Mouse (Mus musculus): Measurements from ENCODE around the gene Cmtm8.

The Cmtm8 gene

GRCm38 (mm10) chr9:114821548-114822289 is 22.2 kb downstream of the Cmtm8 start:
- DNase-seq: no peak

DNA sequence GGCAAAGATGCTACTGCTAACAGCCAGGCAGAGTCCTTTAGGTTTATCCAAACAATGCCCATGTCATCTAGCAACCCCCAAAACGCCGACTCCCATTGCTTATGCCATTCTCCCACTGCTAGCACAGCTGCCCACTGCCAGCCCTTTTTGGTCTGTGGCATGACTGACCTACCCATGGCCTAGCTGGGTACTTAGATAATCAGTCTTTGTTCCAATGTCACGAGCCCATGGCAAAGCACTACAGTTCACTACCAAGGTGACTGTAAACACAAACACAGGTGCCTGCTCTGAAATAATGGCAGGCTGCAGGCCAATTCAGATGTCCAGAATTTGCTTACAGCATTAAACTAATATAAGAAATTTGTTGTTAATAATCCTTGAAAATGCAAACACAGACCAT is 25.0 kb downstream of the Cmtm8 start:
- no peak for DNase-seq

GRCm38 (mm10) chr9:114817012-114817411 is 26.9 kb downstream of the Cmtm8 start:
- DNase-seq: no peak

DNA sequence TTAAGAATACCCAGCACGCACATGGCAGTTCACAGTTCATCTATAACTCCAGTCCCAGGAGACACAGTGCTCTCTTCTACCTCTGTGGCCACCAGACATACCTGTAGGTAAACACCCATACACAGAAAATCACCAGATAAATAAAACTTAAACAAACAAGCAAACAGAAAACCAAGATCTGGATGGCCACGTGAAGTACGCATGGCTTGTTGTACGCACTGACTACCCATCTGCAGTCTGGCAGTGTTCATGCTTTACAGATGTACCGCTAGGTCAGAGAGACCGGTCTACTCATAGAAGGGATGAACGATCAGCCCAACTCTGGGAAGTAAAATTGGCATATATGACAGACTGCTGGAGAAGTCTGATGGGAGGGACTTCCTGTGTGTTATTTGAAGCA is 27.8 kb downstream of the Cmtm8 start:
- no peak for DNase-seq

- DNase-seq: no peak
These were observed 28.6 kb downstream of the Cmtm8 start for GRCm38 (mm10) chr9:114815315-114815714.

DNA sequence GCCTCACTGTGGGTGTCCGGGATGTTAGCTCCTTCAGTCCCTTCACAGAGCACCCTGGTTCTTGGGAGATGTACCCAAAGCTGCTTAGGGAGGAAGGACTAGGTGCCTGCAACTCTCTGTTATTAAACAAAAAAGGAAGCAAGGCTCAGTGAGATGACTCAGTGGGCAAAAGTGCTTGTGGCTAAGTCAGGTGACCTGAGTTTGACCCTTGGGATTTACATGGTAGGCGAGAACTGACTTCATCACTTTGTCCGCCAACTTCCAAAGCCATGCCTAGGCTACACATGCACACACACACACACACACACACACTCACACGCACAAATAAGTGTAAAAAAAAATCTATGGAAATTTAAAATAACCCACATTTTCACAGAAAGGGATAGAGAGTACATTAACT is 32.0 kb downstream of the Cmtm8 start:
- no peak for DNase-seq

- DNase-seq: no peak
These were observed 33.1 kb downstream of the Cmtm8 start for GRCm38 (mm10) chr9:114810837-114811236.

GRCm38 (mm10) chr9:114808671-114809070 is 35.3 kb downstream of the Cmtm8 start:
- no peak for DNase-seq

GRCm38 (mm10) chr9:114807261-114807660 is 36.7 kb downstream of the Cmtm8 start:
- DNase-seq: no peak

- DNase-seq: peak; percentile 76
These were observed 38.7 kb downstream of the Cmtm8 start for GRCm38 (mm10) chr9:114805151-114805671.

DNA sequence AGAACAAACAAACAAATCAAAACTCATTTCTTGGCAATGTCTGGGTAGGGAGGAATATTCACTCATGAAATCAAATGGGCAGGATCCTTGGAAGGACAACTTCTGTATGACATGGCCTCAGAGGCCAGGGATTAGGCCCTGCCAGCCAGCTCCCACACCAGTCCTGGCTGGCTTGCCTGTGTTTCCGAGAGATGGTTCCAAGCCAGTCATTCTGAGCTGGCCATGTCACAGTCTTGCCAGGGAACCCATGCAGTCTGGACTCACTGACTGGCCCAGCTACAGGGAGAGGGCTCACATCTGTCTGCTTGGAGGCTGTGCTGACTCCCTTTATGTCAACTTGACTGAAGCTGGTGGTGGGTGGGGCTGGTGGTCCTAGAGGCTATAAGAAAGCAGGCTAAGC is 41.8 kb downstream of the Cmtm8 start:
- DNase-seq: no peak

DNA sequence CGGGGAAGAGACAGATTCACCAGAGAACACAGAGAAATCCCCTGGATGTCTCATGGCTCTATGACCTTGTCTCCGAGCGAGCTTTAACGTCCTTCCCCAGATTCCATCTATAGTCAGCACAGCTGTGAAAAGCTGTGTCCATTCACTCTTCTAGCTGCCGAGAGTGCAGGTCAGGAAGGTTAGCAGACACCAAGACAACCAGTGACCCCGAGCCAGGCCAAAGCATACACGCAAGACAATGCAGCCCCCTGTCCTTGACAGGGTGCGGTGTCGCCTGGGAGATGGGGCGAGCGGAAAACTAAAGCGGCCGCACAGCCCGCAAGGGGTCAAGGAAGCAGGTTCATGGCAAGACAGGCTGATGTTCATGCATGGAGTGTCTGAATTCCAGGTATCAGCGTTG is 42.7 kb downstream of the Cmtm8 start:
- DNase-seq: no peak

- no peak for DNase-seq
These were observed 44.4 kb downstream of the Cmtm8 start for GRCm38 (mm10) chr9:114799498-114800107.

- no peak for DNase-seq
These were observed 45.1 kb downstream of the Cmtm8 start for GRCm38 (mm10) chr9:114798845-114799244.

DNA sequence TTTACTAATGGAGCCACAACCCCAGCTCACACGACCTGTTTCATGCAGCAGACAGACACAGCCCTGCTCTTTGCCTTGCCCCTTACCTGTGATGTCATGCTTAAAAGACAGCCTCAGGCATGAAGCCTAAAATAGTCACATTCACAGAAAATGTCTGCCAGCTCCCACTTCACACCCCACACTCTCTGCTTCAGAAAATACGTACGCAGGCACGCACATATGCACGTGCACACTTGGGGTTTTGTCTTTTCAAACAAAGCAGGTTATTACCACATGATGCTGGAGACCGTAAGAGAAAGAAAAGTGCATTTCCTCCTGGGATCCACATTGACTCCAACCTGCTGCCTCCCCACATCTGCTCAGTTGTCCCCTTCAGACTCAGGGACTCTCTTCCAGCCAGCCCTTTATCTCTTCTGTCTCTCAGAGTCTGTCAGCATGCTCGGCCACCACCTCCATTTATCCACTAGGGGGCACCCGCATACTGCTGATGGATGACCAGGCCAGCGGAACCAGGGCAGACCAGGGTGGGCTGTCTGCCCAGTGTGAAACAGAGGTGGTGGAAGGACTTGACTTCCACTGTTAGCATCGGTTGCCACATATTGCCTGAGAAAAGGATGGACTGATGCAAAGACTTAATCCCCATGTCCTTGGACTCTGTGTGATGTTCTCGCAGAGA is 46.5 kb downstream of the Cmtm8 start:
- peak; percentile 83 for DNase-seq

GRCm38 (mm10) chr9:114796473-114797050 is 47.4 kb downstream of the Cmtm8 start:
- DNase-seq: no peak

DNA sequence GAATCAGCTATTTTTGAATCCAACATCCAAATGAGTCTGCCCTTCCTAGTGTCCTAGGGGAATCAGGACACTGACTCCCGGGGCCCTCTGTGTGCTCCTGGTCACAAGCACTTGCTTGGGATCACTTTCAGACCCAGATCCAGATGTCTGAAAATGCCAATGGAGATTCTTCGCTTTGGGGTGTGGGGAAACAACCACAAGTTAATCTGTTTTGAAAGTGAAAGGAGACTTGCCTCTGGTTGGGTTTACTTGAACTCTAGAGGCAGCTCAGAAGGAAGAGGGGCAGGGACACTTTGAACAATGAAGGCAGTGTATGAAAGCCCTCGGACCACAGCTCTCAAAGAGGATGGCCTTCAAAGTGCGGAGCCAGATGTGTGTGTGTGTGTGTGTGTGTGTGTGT is 49.5 kb downstream of the Cmtm8 start:
- DNase-seq: no peak

GRCm38 (mm10) chr9:114793764-114794295 is 50.1 kb downstream of the Cmtm8 start:
- no peak for DNase-seq

DNA sequence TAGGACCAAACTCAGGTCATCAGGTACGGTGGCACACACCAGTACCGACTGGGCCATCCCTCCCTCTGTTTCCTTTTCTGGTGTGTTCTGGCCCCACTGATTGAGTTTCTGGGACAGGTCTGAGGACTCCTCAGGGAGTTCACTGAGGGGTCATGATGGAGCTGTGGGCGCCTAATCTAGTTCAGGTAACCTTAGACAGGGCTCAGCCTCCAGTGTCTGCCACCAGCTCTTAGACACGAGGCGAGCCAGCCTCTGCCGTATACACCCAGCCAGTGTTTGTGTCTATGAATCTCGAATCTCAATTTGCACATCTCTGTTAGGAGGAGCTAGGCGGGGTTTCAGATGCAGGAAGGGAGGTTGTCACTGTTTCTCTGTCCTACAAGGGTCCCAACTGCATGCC is 54.0 kb downstream of the Cmtm8 start:
- no peak for DNase-seq

- DNase-seq: peak; percentile 42
These were observed 54.4 kb downstream of the Cmtm8 start for GRCm38 (mm10) chr9:114789557-114789956.

DNA sequence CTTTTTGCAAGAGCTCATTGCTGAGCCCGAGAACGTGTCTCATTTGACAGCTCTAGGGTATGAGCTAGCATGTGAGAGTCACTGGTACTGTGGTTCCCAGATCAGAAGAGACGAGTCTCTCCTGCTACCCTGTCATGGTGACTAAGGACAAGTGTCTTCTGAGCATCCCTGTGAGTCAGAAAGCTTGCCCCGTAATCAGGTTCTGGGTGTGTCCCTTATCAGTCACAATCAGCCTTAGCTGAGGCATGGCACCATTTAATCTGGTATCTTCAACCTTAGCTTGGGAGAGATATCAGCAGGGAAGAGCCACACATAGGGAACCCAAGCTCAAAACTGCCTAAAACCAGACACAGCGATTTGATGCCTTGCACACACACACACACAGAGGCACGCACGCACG is 55.3 kb downstream of the Cmtm8 start:
- DNase-seq: no peak

GRCm38 (mm10) chr9:114787716-114788115 is 56.2 kb downstream of the Cmtm8 start:
- no peak for DNase-seq

GRCm38 (mm10) chr9:114787134-114787533 is 56.8 kb downstream of the Cmtm8 start:
- no peak for DNase-seq

Measured in layer of hippocampus, adult 9-11 months (tissue).